Mouse (Mus musculus) limb, embryonic 14.5 days (tissue): Measurements from ENCODE around the gene Asrgl1. TPM values are rescaled to one million over a fixed set of nuclear protein-coding genes. Genes with fewer than 3 reads are reported as not detected.

ENCODE experiments used
- ATAC-seq: fragments of 200-750 bp; cut with Nextera tagmentation; 2 replicates; pipeline ENCODE4 v1.8.0; 2017; ENCODE audit warnings: low read depth, moderate number of reproducible peaks, moderate TSS enrichment; ENCODE audit not compliant: low FRiP score
- DNase-seq: peaks from one replicate; pipeline ENCODE4 v3.0.0-alpha.2; 2015; ENCODE audit warnings: low spot score
- H3K27ac ChIP-seq: fragments of 300-500 bp; sonication (generic); replicated peaks from 2 replicates; pipeline ENCODE4 v1.5.1; 2014; ENCODE audit warnings: low read depth, mild to moderate bottlenecking, low read length, moderate library complexity, mixed read lengths
- H3K27me3 ChIP-seq: fragments of 300-500 bp; sonication (generic); 2 replicates; pipeline ENCODE4 v1.6.1; 2014; ENCODE audit warnings: low read length, mixed read lengths; ENCODE audit not compliant: control insufficient read depth, insufficient read depth
- H3K36me3 ChIP-seq: fragments of 300-500 bp; sonication (generic); 2 replicates; pipeline ENCODE4 v1.6.1; 2014; ENCODE audit warnings: mild to moderate bottlenecking, low read length, moderate library complexity, mixed read lengths; ENCODE audit not compliant: control insufficient read depth, insufficient read depth
- H3K4me1 ChIP-seq: fragments of 300-500 bp; sonication (generic); 2 replicates; pipeline ENCODE4 v1.6.1; 2014; ENCODE audit warnings: antibody characterized with exemption, low read length, mixed read lengths; ENCODE audit not compliant: control insufficient read depth, insufficient read depth
- H3K4me2 ChIP-seq: fragments of 300-500 bp; sonication (generic); replicated peaks from 2 replicates; pipeline ENCODE4 v1.6.1; 2014; ENCODE audit warnings: low read depth, mild to moderate bottlenecking, low read length, moderate library complexity; ENCODE audit not compliant: severe bottlenecking
- H3K4me3 ChIP-seq: fragments of 300-500 bp; sonication (generic); replicated peaks from 2 replicates; pipeline ENCODE4 v1.5.1; 2014; ENCODE audit warnings: low read length
- H3K9ac ChIP-seq: fragments of 300-500 bp; sonication (generic); 2 replicates; pipeline ENCODE4 v1.6.1; 2014; ENCODE audit warnings: mild to moderate bottlenecking, low read depth, low read length, moderate library complexity; ENCODE audit not compliant: severe bottlenecking
- H3K9me3 ChIP-seq: fragments of 300-500 bp; sonication (generic); 2 replicates; pipeline ENCODE4 v1.6.1; 2016; ENCODE audit warnings: low read length; ENCODE audit not compliant: control insufficient read depth
- POLR2A ChIP-seq: fragments of 200-500 bp; IDR thresholded peaks from 2 replicates; pipeline ENCODE4 v1.8.0; 2012; ENCODE audit warnings: inconsistent platforms, mild to moderate bottlenecking, moderate library complexity, borderline replicate concordance; ENCODE audit not compliant: insufficient read depth, insufficient read length; ENCODE audit errors: extremely low read depth
- WGBS: fragments of 180-500 bp; shearing (Covaris S2); extraction: QIAGEN DNeasy Blood & Tissue Kit; methylation state at CpG from one replicate; pipeline ENCODE4 v1.1.7; 2014; 5-methylcytosine and 5-hydroxymethylcytosine counted together
- polyA plus RNA-seq, 2 experiments: library from polyadenylated mRNA; depleted of rRNA in 1 of 2; stranded (reverse) in 1 of 2; unstranded in 1 of 2; fragments of >200 nt; fragmentation: Nextera tagmentation in 1 of 2; extraction: Ambion mirVana in 1 of 2; gene quantifications; 2 replicates each; pipeline versions ENCODE4 v1.2.1 to v1.2.3; 2012 to 2014

Asrgl1 gene
- polyA plus RNA-seq, 2 experiments: 6.3 to 8.5 TPM

- Histone ChIP-seq H3K9me3 (no peaks in the 10 kb centered on the region), H3K36me3 (no peaks in the 10 kb centered on the region), H3K9ac (no peak overlapping the region), H3K27ac (no peak overlapping the region), H3K4me1 (peaks cover 11% of the 10 kb centered on the region), H3K4me2 (no peak overlapping the region), H3K27me3 (no peaks in the 10 kb centered on the region), H3K4me3 (no peak overlapping the region)
- ATAC-seq (no peak), DNase-seq (no peak)
- 88% methylated on average over 3 of the region's 3 CpGs for WGBS
- no peak for TF ChIP-seq POLR2A
Observed at GRCm38 (mm10) chr19:9063831-9064230, 71.6 kb downstream of the Asrgl1 start.

- ATAC-seq (no peak), DNase-seq (no peak)
- H3K27ac ChIP-seq: no peak overlapping the region
- H3K4me3 ChIP-seq: no peak overlapping the region
- H3K4me1 ChIP-seq: peaks cover 11% of the 10 kb centered on the region
- no peaks in the 10 kb centered on the region for H3K36me3 ChIP-seq
- no peaks in the 10 kb centered on the region for H3K27me3 ChIP-seq
- no peaks in the 10 kb centered on the region for H3K9me3 ChIP-seq
- no peak overlapping the region for H3K4me2 ChIP-seq
- no peak overlapping the region for H3K9ac ChIP-seq
- WGBS: 86% methylated on average over 2 of the region's 2 CpGs
- no peak for TF ChIP-seq POLR2A
Observed at GRCm38 (mm10) chr19:9062822-9063221, 72.6 kb downstream of the Asrgl1 start.

DNA sequence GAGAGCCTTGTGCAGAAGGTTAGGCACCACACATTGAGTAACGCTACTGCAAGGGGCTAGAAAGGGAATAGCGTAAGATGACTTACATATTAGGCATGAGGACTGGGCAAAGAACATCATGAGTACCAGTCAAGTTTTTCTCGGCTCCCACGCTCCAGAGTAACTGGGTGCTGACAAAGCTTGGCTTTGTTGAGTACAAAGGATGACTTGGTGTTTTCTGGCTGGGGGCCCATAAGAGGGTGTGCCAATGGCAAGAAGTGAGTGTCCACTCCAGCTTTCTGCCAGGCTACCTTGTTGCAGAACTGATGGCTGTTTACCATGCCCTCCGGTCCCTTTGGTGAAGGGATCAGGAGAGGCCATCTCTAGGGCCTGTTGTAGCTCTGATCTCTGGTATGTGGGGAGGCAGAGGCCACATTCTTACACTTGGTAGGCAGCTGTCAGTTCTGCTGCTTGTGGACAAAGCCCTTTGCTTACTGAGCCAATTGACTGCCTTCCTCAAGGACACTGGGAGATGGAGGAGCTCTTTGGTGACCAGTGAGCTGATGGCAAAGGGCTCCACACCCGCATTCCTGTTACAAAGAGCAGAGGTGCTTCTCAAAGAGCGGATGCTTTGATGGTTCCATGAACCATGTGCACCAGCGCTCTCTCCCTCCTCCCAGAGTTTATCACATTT lies 74.1 kb downstream of the Asrgl1 start:
- 90% methylated on average over 8 of the region's 8 CpGs for whole genome bisulfite sequencing
- Histone ChIP-seq H3K9ac (no peak overlapping the region), H3K4me1 (peaks cover 9% of the 10 kb centered on the region), H3K4me2 (no peak overlapping the region), H3K36me3 (no peaks in the 10 kb centered on the region), H3K9me3 (no peaks in the 10 kb centered on the region), H3K27ac (no peak overlapping the region), H3K4me3 (no peak overlapping the region), H3K27me3 (no peaks in the 10 kb centered on the region)
- DNase-seq: no peak
- TF ChIP-seq POLR2A: no peak
- ATAC-seq: no peak

DNA sequence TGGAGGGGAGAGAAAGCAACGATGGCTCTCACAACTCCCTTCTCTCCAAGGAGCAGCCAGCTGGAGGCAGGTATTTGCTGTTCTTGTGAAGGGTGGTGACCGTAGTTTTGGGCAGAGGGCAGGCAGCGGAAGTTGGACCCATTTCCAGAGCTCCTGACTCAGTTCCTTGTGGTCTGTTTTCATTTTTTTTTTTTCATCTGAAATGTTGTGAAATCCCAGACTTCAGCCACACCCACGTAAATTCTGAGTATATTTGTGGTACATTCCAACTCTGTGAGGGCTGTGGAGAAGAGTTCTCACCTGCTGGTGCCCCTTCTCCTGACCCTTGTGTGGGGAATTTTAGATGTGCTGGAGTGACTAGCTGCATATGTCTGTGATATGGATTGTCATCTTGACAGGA lies 75.3 kb downstream of the Asrgl1 start:
- Histone ChIP-seq H3K36me3 (no peaks in the 10 kb centered on the region), H3K27ac (no peak overlapping the region), H3K27me3 (no peaks in the 10 kb centered on the region), H3K4me2 (no peak overlapping the region), H3K9me3 (no peaks in the 10 kb centered on the region), H3K4me1 (no peaks in the 10 kb centered on the region), H3K9ac (no peak overlapping the region), H3K4me3 (no peak overlapping the region)
- ATAC-seq: no peak
- TF ChIP-seq POLR2A: no peak
- 70% methylated on average over 4 of the region's 4 CpGs for WGBS
- no peak for DNase-seq

Other genes with a start within 250 kb of the Asrgl1 start
- gene 1810009A15Rik, start 246.8 kb downstream of the Asrgl1 start, polyA plus RNA-seq (2012; rRNA removed): 50.1 and 92.1 TPM in 2 replicates
- gene 1810009A15Rik, start 246.8 kb downstream of the Asrgl1 start, polyA plus RNA-seq (2014; fragmentation: Nextera tagmentation; extraction: Ambion mirVana): 80.2 and 87.6 TPM in 2 replicates
- 0.38 TPM in 1 of 2 replicates, not detected in the other for gene Gm49416, start 246.7 kb downstream of the Asrgl1 start, polyA plus RNA-seq (2012; rRNA removed)
- 0.50 TPM in 1 of 2 replicates, not detected in the other for gene Gm49416, start 246.7 kb downstream of the Asrgl1 start, polyA plus RNA-seq (2014; fragmentation: Nextera tagmentation; extraction: Ambion mirVana)
- gene Ints5, start 242.6 kb downstream of the Asrgl1 start, polyA plus RNA-seq (2012; rRNA removed): 34.5 and 46.5 TPM in 2 replicates
- 33.4 and 36.6 TPM in 2 replicates for gene Ints5, start 242.6 kb downstream of the Asrgl1 start, polyA plus RNA-seq (2014; fragmentation: Nextera tagmentation; extraction: Ambion mirVana)
- gene Ganab, start 237.6 kb downstream of the Asrgl1 start, polyA plus RNA-seq (2012; rRNA removed): 212 and 265 TPM in 2 replicates
- 91.7 and 99.6 TPM in 2 replicates for gene Ganab, start 237.6 kb downstream of the Asrgl1 start, polyA plus RNA-seq (2014; fragmentation: Nextera tagmentation; extraction: Ambion mirVana)
- gene B3gat3, start 215.3 kb downstream of the Asrgl1 start, polyA plus RNA-seq (2012; rRNA removed): 116 and 142 TPM in 2 replicates
- 39.7 and 43.0 TPM in 2 replicates for gene B3gat3, start 215.3 kb downstream of the Asrgl1 start, polyA plus RNA-seq (2014; fragmentation: Nextera tagmentation; extraction: Ambion mirVana)
- gene Rom1, start 206.3 kb downstream of the Asrgl1 start, polyA plus RNA-seq (2012; rRNA removed): 5.2 and 7.1 TPM in 2 replicates
- gene Rom1, start 206.3 kb downstream of the Asrgl1 start, polyA plus RNA-seq (2014; fragmentation: Nextera tagmentation; extraction: Ambion mirVana): 2.0 and 2.4 TPM in 2 replicates
- gene Eml3, start 206.1 kb downstream of the Asrgl1 start, polyA plus RNA-seq (2012; rRNA removed): 62.1 and 74.9 TPM in 2 replicates
- 21.5 and 25.2 TPM in 2 replicates for gene Eml3, start 206.1 kb downstream of the Asrgl1 start, polyA plus RNA-seq (2014; fragmentation: Nextera tagmentation; extraction: Ambion mirVana)
- gene Mta2, start 193.8 kb downstream of the Asrgl1 start, polyA plus RNA-seq (2012; rRNA removed): 63.4 and 76.5 TPM in 2 replicates
- gene Mta2, start 193.8 kb downstream of the Asrgl1 start, polyA plus RNA-seq (2014; fragmentation: Nextera tagmentation; extraction: Ambion mirVana): 43.8 and 47.2 TPM in 2 replicates
- gene Tut1, start 181.8 kb downstream of the Asrgl1 start, polyA plus RNA-seq (2012; rRNA removed): 28.6 and 33.6 TPM in 2 replicates
- gene Tut1, start 181.8 kb downstream of the Asrgl1 start, polyA plus RNA-seq (2014; fragmentation: Nextera tagmentation; extraction: Ambion mirVana): 27.6 and 29.2 TPM in 2 replicates
- 530 and 577 TPM in 2 replicates for gene Eef1g, start 168.6 kb downstream of the Asrgl1 start, polyA plus RNA-seq (2012; rRNA removed)
- 499 and 500 TPM in 2 replicates for gene Eef1g, start 168.6 kb downstream of the Asrgl1 start, polyA plus RNA-seq (2014; fragmentation: Nextera tagmentation; extraction: Ambion mirVana)
- gene Ahnak, start 146.4 kb downstream of the Asrgl1 start, polyA plus RNA-seq (2012; rRNA removed): 21.6 and 31.4 TPM in 2 replicates
- 61.5 and 61.6 TPM in 2 replicates for gene Ahnak, start 146.4 kb downstream of the Asrgl1 start, polyA plus RNA-seq (2014; fragmentation: Nextera tagmentation; extraction: Ambion mirVana)
- 0.35 TPM in 1 of 2 replicates, not detected in the other for gene Scgb1a1, start 47.7 kb downstream of the Asrgl1 start, polyA plus RNA-seq (2012; rRNA removed)
- not detected in 2 replicates for gene Scgb1a1, start 47.7 kb downstream of the Asrgl1 start, polyA plus RNA-seq (2014; fragmentation: Nextera tagmentation; extraction: Ambion mirVana)